Mouse (Mus musculus) liver, embryonic 12.5 days (tissue): ENCODE measurements around the gene Aqp9. TPM values are rescaled to one million over a fixed set of nuclear protein-coding genes. Genes with fewer than 3 reads are reported as not detected.

Source experiments
- ATAC-seq: fragments of 200-750 bp; cut with Nextera tagmentation; 2 replicates; pipeline ENCODE4 v1.8.0; 2017; ENCODE audit warnings: moderate number of reproducible peaks, mild to moderate bottlenecking, moderate library complexity
- H3K27ac ChIP-seq: fragments of 300-500 bp; sonication (generic); 2 replicates; pipeline ENCODE4 v1.5.1; 2016; ENCODE audit warnings: mild to moderate bottlenecking
- H3K27me3 ChIP-seq: fragments of 300-500 bp; sonication (generic); replicated peaks from 2 replicates; pipeline ENCODE4 v1.6.1; 2016; ENCODE audit warnings: mild to moderate bottlenecking, moderate library complexity
- H3K36me3 ChIP-seq: fragments of 300-500 bp; sonication (generic); 2 replicates; pipeline ENCODE4 v1.6.1; 2016; ENCODE audit warnings: mild to moderate bottlenecking, moderate library complexity
- H3K4me1 ChIP-seq: fragments of 300-500 bp; sonication (generic); 2 replicates; pipeline ENCODE4 v1.6.1; 2016
- H3K4me2 ChIP-seq: fragments of 300-500 bp; sonication (generic); 2 replicates; pipeline ENCODE4 v1.6.1; 2016; ENCODE audit warnings: mild to moderate bottlenecking, moderate library complexity
- H3K4me3 ChIP-seq: fragments of 300-500 bp; sonication (generic); 2 replicates; pipeline ENCODE4 v1.5.1; 2016; ENCODE audit warnings: mild to moderate bottlenecking, moderate library complexity
- H3K9ac ChIP-seq: fragments of 300-500 bp; sonication (generic); 2 replicates; pipeline ENCODE4 v1.6.1; 2016; ENCODE audit warnings: mild to moderate bottlenecking, moderate library complexity
- H3K9me3 ChIP-seq: fragments of 300-500 bp; sonication (generic); replicated peaks from 2 replicates; pipeline ENCODE4 v1.6.1; 2016; ENCODE audit warnings: mild to moderate bottlenecking, moderate library complexity
- WGBS: fragments of 180-500 bp; shearing (Covaris S2); methylation state at CpG from one replicate; pipeline ENCODE4 v1.1.7; 2016; ENCODE audit not compliant: insufficient replicate concordance; 5-methylcytosine and 5-hydroxymethylcytosine counted together
- polyA plus RNA-seq: library from polyadenylated mRNA; unstranded; fragments of >200 nt; fragmentation: Nextera tagmentation; extraction: Ambion mirVana; gene quantifications from 2 replicates; pipeline ENCODE4 v1.2.1, GENCODE M21; 2016

The Aqp9 gene
- polyA plus RNA-seq, 1 experiment from 2014 or later: 10.3 TPM

- WGBS: 36% methylated on average over 7 of the region's 7 CpGs
- no peak for ATAC-seq
Observed at GRCm38 (mm10) chr9:71187396-71187795, 18.9 kb upstream of the Aqp9 start.

GRCm38 (mm10) chr9:71185823-71186222 is 17.3 kb upstream of the Aqp9 start:
- no peak overlapping the region for H3K4me3 ChIP-seq
- no peak overlapping the region for H3K4me2 ChIP-seq
- H3K36me3 ChIP-seq: no peaks in the 10 kb centered on the region
- ATAC-seq: peak; percentile 48
- H3K27ac ChIP-seq: no peak overlapping the region
- H3K9ac ChIP-seq: no peak overlapping the region
- H3K4me1 ChIP-seq: peaks cover 48% of the 10 kb centered on the region
- WGBS: 69% methylated on average over 2 of the region's 2 CpGs
- H3K27me3 ChIP-seq: no peaks in the 10 kb centered on the region
- no peaks in the 10 kb centered on the region for H3K9me3 ChIP-seq

More at GRCm38 (mm10) chr9:71187396-71187795, 18.9 kb upstream of the Aqp9 start:
- Histone ChIP-seq H3K27ac (no peak overlapping the region), H3K4me3 (no peak overlapping the region), H3K27me3 (no peaks in the 10 kb centered on the region), H3K9me3 (no peaks in the 10 kb centered on the region), H3K4me2 (peak overlapping the region; percentile 10; the same call in 1 of the 2 replicates), H3K9ac (no peak overlapping the region), H3K36me3 (no peaks in the 10 kb centered on the region), H3K4me1 (peaks cover 40% of the 10 kb centered on the region)

GRCm38 (mm10) chr9:71185285-71185684 is 16.8 kb upstream of the Aqp9 start:
- Histone ChIP-seq H3K4me3 (no peak overlapping the region), H3K36me3 (no peaks in the 10 kb centered on the region), H3K9ac (no peak overlapping the region), H3K4me1 (peaks cover 53% of the 10 kb centered on the region), H3K9me3 (no peaks in the 10 kb centered on the region), H3K27ac (no peak overlapping the region), H3K4me2 (no peak overlapping the region), H3K27me3 (no peaks in the 10 kb centered on the region)
- ATAC-seq: no peak

- Histone ChIP-seq H3K27ac (peak overlapping the region; percentile 56), H3K9ac (no peak overlapping the region; the same call in 1 of the 2 replicates), H3K9me3 (no peaks in the 10 kb centered on the region), H3K36me3 (no peaks in the 10 kb centered on the region), H3K4me1 (peaks cover 56% of the 10 kb centered on the region), H3K4me2 (peak overlapping the region; percentile 19), H3K27me3 (no peaks in the 10 kb centered on the region), H3K4me3 (no peak overlapping the region)
- no peak for ATAC-seq
- WGBS: 60% methylated on average over 8 of the region's 8 CpGs
Observed at GRCm38 (mm10) chr9:71179964-71180700, 11.7 kb upstream of the Aqp9 start.

- peak; percentile 79 for ATAC-seq
- 20% methylated on average over 6 of the region's 6 CpGs for WGBS
- Histone ChIP-seq H3K36me3 (no peaks in the 10 kb centered on the region), H3K9me3 (no peaks in the 10 kb centered on the region), H3K27ac (peak overlapping the region; percentile 56), H3K4me2 (peak overlapping the region; percentile 19), H3K9ac (no peak overlapping the region; the same call in 1 of the 2 replicates), H3K4me3 (no peak overlapping the region), H3K4me1 (peaks cover 59% of the 10 kb centered on the region), H3K27me3 (no peaks in the 10 kb centered on the region)
Observed at GRCm38 (mm10) chr9:71179276-71179896, 10.9 kb upstream of the Aqp9 start.

GRCm38 (mm10) chr9:71175686-71176085 is 7.2 kb upstream of the Aqp9 start:
- H3K9me3 ChIP-seq: no peaks in the 10 kb centered on the region
- no peak overlapping the region for H3K9ac ChIP-seq
- H3K4me3 ChIP-seq: no peak overlapping the region
- no peaks in the 10 kb centered on the region for H3K27me3 ChIP-seq
- peak overlapping the region; percentile 52; the same call in 1 of the 2 replicates for H3K27ac ChIP-seq
- 74% methylated on average over 1 of the region's 1 CpGs for WGBS
- no peaks in the 10 kb centered on the region for H3K36me3 ChIP-seq
- ATAC-seq: no peak
- H3K4me1 ChIP-seq: peaks cover 64% of the 10 kb centered on the region
- H3K4me2 ChIP-seq: no peak overlapping the region

GRCm38 (mm10) chr9:71174316-71174975 is 6.0 kb upstream of the Aqp9 start:
- Histone ChIP-seq H3K4me1 (peaks cover 56% of the 10 kb centered on the region), H3K4me3 (no peak overlapping the region), H3K4me2 (no peak overlapping the region), H3K27me3 (no peaks in the 10 kb centered on the region), H3K9me3 (no peaks in the 10 kb centered on the region), H3K9ac (no peak overlapping the region), H3K27ac (peak overlapping the region; percentile 52), H3K36me3 (no peaks in the 10 kb centered on the region)
- 33% methylated on average over 5 of the region's 5 CpGs for WGBS
- ATAC-seq: no peak

GRCm38 (mm10) chr9:71173533-71173932 is 5.1 kb upstream of the Aqp9 start:
- WGBS: 57% methylated on average over 9 of the region's 9 CpGs
- peaks cover 56% of the 10 kb centered on the region for H3K4me1 ChIP-seq
- peak overlapping the region; percentile 20; the same call in 1 of the 2 replicates for H3K27ac ChIP-seq
- no peak overlapping the region for H3K9ac ChIP-seq
- no peak overlapping the region for H3K4me2 ChIP-seq
- no peaks in the 10 kb centered on the region for H3K9me3 ChIP-seq
- no peak overlapping the region for H3K4me3 ChIP-seq
- ATAC-seq: no peak
- no peaks in the 10 kb centered on the region for H3K36me3 ChIP-seq
- no peaks in the 10 kb centered on the region for H3K27me3 ChIP-seq

GRCm38 (mm10) chr9:71167473-71168215 is 838 bp downstream of the Aqp9 start:
- no peak overlapping the region for H3K4me3 ChIP-seq

GRCm38 (mm10) chr9:71166871-71167465 is 1.5 kb downstream of the Aqp9 start:
- peak overlapping the region; percentile 61 for H3K9ac ChIP-seq

More at GRCm38 (mm10) chr9:71167473-71168215, 838 bp downstream of the Aqp9 start:
- ATAC-seq: no peak
- peak overlapping the region; percentile 23 for H3K4me2 ChIP-seq
- peak overlapping the region; percentile 44 for H3K9ac ChIP-seq
- no peaks in the 10 kb centered on the region for H3K36me3 ChIP-seq
- no peaks in the 10 kb centered on the region for H3K27me3 ChIP-seq
- peaks cover 81% of the 10 kb centered on the region for H3K4me1 ChIP-seq
- WGBS: 30% methylated on average over 2 of the region's 2 CpGs
- H3K9me3 ChIP-seq: no peaks in the 10 kb centered on the region
- H3K27ac ChIP-seq: peak overlapping the region; percentile 98

GRCm38 (mm10) chr9:71166019-71166705 is 2.3 kb downstream of the Aqp9 start:
- peak; percentile 95 for ATAC-seq
- Histone ChIP-seq H3K4me3 (peak overlapping the region; percentile 33), H3K27ac (peak overlapping the region; percentile 98), H3K4me2 (peak overlapping the region; percentile 67), H3K4me1 (peaks cover 86% of the 10 kb centered on the region), H3K36me3 (no peaks in the 10 kb centered on the region), H3K9me3 (no peaks in the 10 kb centered on the region), H3K27me3 (no peaks in the 10 kb centered on the region), H3K9ac (peak overlapping the region; percentile 71)
- whole genome bisulfite sequencing: 27% methylated on average over 5 of the region's 5 CpGs

More at GRCm38 (mm10) chr9:71166871-71167465, 1.5 kb downstream of the Aqp9 start:
- Histone ChIP-seq H3K4me1 (peaks cover 83% of the 10 kb centered on the region), H3K27ac (peak overlapping the region; percentile 98), H3K4me3 (peak overlapping the region; percentile 33; the same call in 1 of the 2 replicates), H3K4me2 (peak overlapping the region; percentile 67), H3K9me3 (no peaks in the 10 kb centered on the region), H3K36me3 (no peaks in the 10 kb centered on the region), H3K27me3 (no peaks in the 10 kb centered on the region)
- no peak for ATAC-seq
- WGBS: 25% methylated on average over 4 of the region's 5 CpGs
